Mouse (Mus musculus) lung, postnatal 0 days (tissue): Measurements from ENCODE around the gene Zmat1.
"Not testable (repeated sequence)": the region's sequence is repeated elsewhere in the genome, so short reads cannot be mapped to it uniquely, and the experiment has no call there.

Experiments used
- CTCF ChIP-seq: IDR thresholded peaks from 2 replicates; pipeline ENCODE4 v1.5.1; 2016; ENCODE audit warnings: antibody characterized with exemption, mild to moderate bottlenecking
- EP300 ChIP-seq: IDR thresholded peaks from 2 replicates; pipeline ENCODE4 v1.6.1; 2016; ENCODE audit warnings: antibody characterized with exemption, mild to moderate bottlenecking, control low read depth

DNA sequence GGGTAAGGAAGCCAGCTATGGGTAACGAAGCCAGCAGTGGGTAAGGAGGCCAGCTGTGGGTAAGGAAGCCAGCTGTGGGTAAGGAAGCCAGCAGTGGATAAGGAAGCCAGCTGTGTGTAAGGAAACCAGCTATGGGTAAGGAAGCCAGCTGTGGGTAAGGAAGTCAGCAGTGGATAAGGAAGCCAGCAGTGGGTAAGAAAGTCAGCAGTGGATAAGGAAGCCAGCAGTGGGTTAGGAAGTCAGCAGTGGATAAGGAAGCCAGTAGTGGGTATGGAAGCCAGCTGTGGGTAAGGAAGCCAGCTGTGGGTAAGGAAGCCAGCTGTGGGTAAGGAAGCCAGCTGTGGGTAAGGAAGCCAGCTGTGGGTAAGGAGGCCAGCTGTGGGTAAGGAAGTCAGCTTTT lies 44.9 kb upstream of the Zmat1 start:
- TF ChIP-seq CTCF, EP300: not testable (repeated sequence)
